Mouse (Mus musculus): ENCODE measurements around the gene Bcl9. TPM values are rescaled to one million over a fixed set of nuclear protein-coding genes. Genes with fewer than 3 reads are reported as not detected.

Gene Bcl9
- polyA plus RNA-seq, 1 experiment from 2014 or later, result 3.8 TPM

Other genes with a start within 250 kb of the Bcl9 start
- 20.0 and 20.3 TPM in 2 replicates for gene Acp6, start 139.1 kb downstream of the Bcl9 start, polyA plus RNA-seq (2015; fragmentation: Nextera tagmentation; extraction: Ambion mirVana)
- gene Olfr1402, start 124.1 kb upstream of the Bcl9 start, polyA plus RNA-seq (2015; fragmentation: Nextera tagmentation; extraction: Ambion mirVana), result not detected in 2 replicates